Comparison of ENCODE assay signal across 26 mouse cellular contexts in the genomic region with DNA sequence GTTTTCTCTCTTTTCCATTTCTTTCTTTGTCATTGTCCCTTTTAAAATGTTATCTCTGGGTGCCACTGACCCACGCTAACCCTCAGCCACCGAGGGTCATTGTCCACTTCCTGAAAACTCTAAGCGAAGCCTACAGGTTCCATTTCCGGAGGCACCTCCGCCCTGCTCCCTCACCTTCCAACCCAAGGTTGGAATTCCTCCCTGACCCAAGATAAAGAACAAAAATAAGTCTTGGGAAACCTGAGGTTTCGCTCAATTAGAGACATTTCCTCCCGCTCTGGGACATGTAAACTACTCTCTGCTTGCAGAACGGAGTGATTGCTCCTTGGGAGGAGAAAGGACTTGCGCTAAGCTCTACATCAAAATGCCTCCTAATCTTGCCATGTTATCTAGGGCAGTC.
"Had no signal": no experiment of that assay in that cellular context is flagged by ENCODE, and none has a peak within 500 bp of the region (broad histone marks: within the 10 kb centered on the region; RNA-seq: fewer than 3 reads in every experiment).

No protein-coding gene starts in this region.

- H3K9ac ChIP-seq: embryonic facial prominence, embryonic 12.5 days; embryonic facial prominence, embryonic 13.5 days; embryonic facial prominence, embryonic 15.5 days; forebrain, embryonic 12.5 days; forebrain, embryonic 13.5 days; forebrain, embryonic 15.5 days; forebrain, postnatal 0 days had no signal

- H3K27me3 ChIP-seq: embryonic facial prominence, embryonic 12.5 days; embryonic facial prominence, embryonic 13.5 days; embryonic facial prominence, embryonic 15.5 days; forebrain, embryonic 15.5 days had no signal

- H3K9me3 ChIP-seq: embryonic facial prominence, embryonic 12.5 days; embryonic facial prominence, embryonic 15.5 days; forebrain, embryonic 12.5 days; forebrain, embryonic 13.5 days; forebrain, embryonic 15.5 days; heart, embryonic 10.5 days had no signal

- H3K4me2 ChIP-seq: embryonic facial prominence, embryonic 12.5 days; embryonic facial prominence, embryonic 13.5 days; embryonic facial prominence, embryonic 15.5 days; forebrain, embryonic 12.5 days; forebrain, embryonic 13.5 days; forebrain, embryonic 15.5 days had no signal

- DNase-seq: cerebellum, adult 9-10 months; cerebellum, adult 9-11 months; cerebellum, postnatal 10 days; cerebellum, postnatal 14 days; cerebellum, postnatal 25 days; cerebellum, postnatal 36 days; embryo, embryonic 11 days; forebrain, postnatal 0 days; gastrocnemius, adult 2 months; gastrocnemius, postnatal 10 days; gastrocnemius, postnatal 14 days; gastrocnemius, postnatal 25 days; gastrocnemius, postnatal 36 days; heart, adult 2 months had no signal

- H3K36me3 ChIP-seq: embryonic facial prominence, embryonic 10.5 days; embryonic facial prominence, embryonic 12.5 days; embryonic facial prominence, embryonic 13.5 days; embryonic facial prominence, embryonic 15.5 days; forebrain, embryonic 10.5 days; forebrain, embryonic 12.5 days; forebrain, embryonic 15.5 days; heart, embryonic 10.5 days had no signal

- H3K4me3 ChIP-seq: embryonic facial prominence, embryonic 10.5 days; embryonic facial prominence, embryonic 12.5 days; embryonic facial prominence, embryonic 13.5 days; embryonic facial prominence, embryonic 15.5 days; erythroblast, embryonic 14.5 days; forebrain, embryonic 10.5 days; forebrain, embryonic 12.5 days; forebrain, embryonic 13.5 days; forebrain, embryonic 15.5 days; gastrocnemius, adult 2 months; heart, adult 2 months; heart, embryonic 10.5 days had no signal

- H3K27ac ChIP-seq: embryonic facial prominence, embryonic 10.5 days; embryonic facial prominence, embryonic 12.5 days; embryonic facial prominence, embryonic 13.5 days; embryonic facial prominence, embryonic 15.5 days; forebrain, embryonic 10.5 days; forebrain, embryonic 12.5 days; forebrain, embryonic 13.5 days; forebrain, embryonic 15.5 days; gastrocnemius, adult 2 months; heart, adult 2 months; heart, embryonic 10.5 days had no signal

- ATAC-seq: forebrain, embryonic 13.5 days; forebrain, embryonic 14.5 days; forebrain, embryonic 15.5 days; forebrain, embryonic 16.5 days; forebrain, postnatal 0 days had no signal
